Mouse (Mus musculus) heart, adult 2 months (tissue): ENCODE results near the gene Fam193a.

Experiments used
- CTCF ChIP-seq: fragments of 200-600 bp; IDR thresholded peaks from 2 replicates; pipeline ENCODE4 v1.8.1; 2022; ENCODE audit warnings: antibody characterized with exemption, mild to moderate bottlenecking, moderate library complexity
- EP300 ChIP-seq: fragments of 200-500 bp; IDR thresholded peaks from 2 replicates; pipeline ENCODE4 v1.6.1; 2011; ENCODE audit warnings: low read depth, low read length, control low read depth; ENCODE audit not compliant: insufficient read depth

- TF ChIP-seq CTCF = no peak
- no peak for TF ChIP-seq EP300
These were observed 142.8 kb downstream of the Fam193a start for GRCm38 (mm10) chr5:34512486-34512885.
